Mouse (Mus musculus) cortical plate, adult 2 months (tissue): Measurements from ENCODE around the gene Eif3d.

ENCODE experiments used
- CTCF ChIP-seq: fragments of 200-500 bp; IDR thresholded peaks from 2 replicates; pipeline ENCODE4 v1.5.1; 2011; ENCODE audit warnings: mild to moderate bottlenecking, control low read depth, low read length; ENCODE audit not compliant: insufficient read depth; ENCODE audit errors: extremely low read depth
- POLR2A ChIP-seq: fragments of 200-500 bp; IDR thresholded peaks from 2 replicates; pipeline ENCODE4 v1.6.1; 2011; ENCODE audit warnings: mild to moderate bottlenecking, low read length, control low read depth; ENCODE audit not compliant: insufficient read depth; ENCODE audit errors: extremely low read depth

- TF ChIP-seq CTCF (no peak), POLR2A (no peak)
Observed at GRCm38 (mm10) chr15:77962447-77962846, 8.2 kb downstream of the Eif3d start.
